Mouse (Mus musculus): Measurements from ENCODE around the gene Lhx6.

DNA sequence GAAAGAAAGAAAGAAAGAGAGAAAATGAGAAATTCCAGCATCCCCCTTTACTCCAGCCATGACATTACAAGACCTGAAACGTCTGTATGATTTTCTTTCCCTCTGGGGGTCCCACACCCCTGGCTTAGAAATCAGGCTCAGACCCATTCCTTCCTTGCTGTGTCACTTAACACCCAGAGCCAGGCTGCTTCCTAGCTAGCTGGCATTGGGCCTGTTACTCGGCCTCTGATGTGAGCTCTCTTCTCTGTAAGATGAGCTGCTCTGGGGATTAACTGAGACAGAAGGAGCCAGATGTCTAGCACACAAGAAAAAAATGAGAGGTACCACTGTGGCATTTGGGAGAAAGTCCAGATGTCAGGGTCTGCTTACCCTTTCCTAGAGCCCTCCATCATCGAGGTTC lies 49.0 kb downstream of the Lhx6 start:
- TF ChIP-seq POLR2A (IDR thresholded peaks at IDR 0.05; ENCODE audit: borderline replicate concordance, insufficient read depth, low read length) (no peak), CTCF (IDR thresholded peaks at IDR 0.05; ENCODE audit: borderline replicate concordance, insufficient read depth, low read depth, low read length) (no peak)
